Mouse (Mus musculus): ENCODE measurements at regions not wholly inside any gene's neighbourhood (a gene's known extent, or its start where the extent isn't known, plus 50 kb on each side); places are given as distances from the start of the nearest gene placed in this dataset.

- TF ChIP-seq E2F4 (IDR thresholded peaks at IDR 0.05; ENCODE audit: insufficient read depth), result no peak
- no peak for TF ChIP-seq POLR2A (IDR thresholded peaks at IDR 0.05; ENCODE audit: insufficient read length, low read depth)
- no peak for TF ChIP-seq POLR2AphosphoS2 (IDR thresholded peaks at IDR 0.05; ENCODE audit: insufficient read length, low read depth)
- TF ChIP-seq USF1 (IDR thresholded peaks at IDR 0.05; ENCODE audit: low read depth), result no peak
- no peak for TF ChIP-seq MAX (IDR thresholded peaks at IDR 0.05; ENCODE audit: low read depth)
- TF ChIP-seq SRF (IDR thresholded peaks at IDR 0.05; ENCODE audit: control insufficient read depth, insufficient read length, low read depth), result no peak
- TF ChIP-seq REST (IDR thresholded peaks at IDR 0.05; ENCODE audit: insufficient read depth, insufficient read length), result no peak
- TF ChIP-seq TCF12 (IDR thresholded peaks at IDR 0.05; ENCODE audit: insufficient read depth, poor library complexity, severe bottlenecking), result peak; percentile 98
- peak; percentile 74 to 95 (median 84) for TF ChIP-seq MYOG (IDR thresholded peaks at IDR 0.05; ENCODE audit: control insufficient read depth in 1 of 3, insufficient read depth in 1 of 3, insufficient read length in 2 of 3, low read depth in 2 of 3)
- TF ChIP-seq MYOD1 (IDR thresholded peaks at IDR 0.05; ENCODE audit: control insufficient read depth in 1 of 3, insufficient read length in 2 of 3, low read depth in 2 of 3), result peak; percentile 92 to 96 (median 93)
- TF ChIP-seq CEBPB (IDR thresholded peaks at IDR 0.05; ENCODE audit: insufficient read depth, poor library complexity, severe bottlenecking), result no peak
Measured at GRCm38 (mm10) chr3:131054241-131054972, 55.9 kb upstream of the Lef1 start.

Measured in myocyte (in vitro differentiated cells).